Mouse (Mus musculus): ENCODE data around the gene Upf2. TPM values are rescaled to one million over a fixed set of nuclear protein-coding genes. Genes with fewer than 3 reads are reported as not detected.

Gene Upf2
- polyA plus RNA-seq (2012), result 0.49 and 0.56 TPM in 2 replicates

- Histone ChIP-seq H3K36me3 (ENCODE audit: control insufficient read depth) (peaks cover 6% of the 10 kb centered on the region), H3K27me3 (ENCODE audit: control insufficient read depth) (no peaks in the 10 kb centered on the region), H3K4me1 (ENCODE audit: control insufficient read depth) (peaks cover 52% of the 10 kb centered on the region), H3K9me3 (ENCODE audit: control insufficient read depth, low read length) (no peaks in the 10 kb centered on the region), H3K4me3 (replicated peaks) (peak within 1 kb of the TSS; percentile 99)
- no peak for TF ChIP-seq TAL1 (IDR thresholded peaks at IDR 0.05; ENCODE audit: low read length)
- TF ChIP-seq GATA1 (IDR thresholded peaks at IDR 0.05; ENCODE audit: low read length), result no peak
Measured at GRCm38 (mm10) chr2:5950766-5951595, at the start of gene Upf2. Gene Upf2 (plus strand): TSS chr2:5951469.

- H3K36me3 ChIP-seq (ENCODE audit: control insufficient read depth), result peaks cover 5% of the 10 kb centered on the region; the same call in 1 of the 2 replicates
- no peak overlapping the region for H3K4me3 ChIP-seq (replicated peaks)
- H3K9me3 ChIP-seq (ENCODE audit: control insufficient read depth, low read length), result no peaks in the 10 kb centered on the region
- no peak for TF ChIP-seq GATA1 (IDR thresholded peaks at IDR 0.05; ENCODE audit: low read length)
- no peak for TF ChIP-seq TAL1 (IDR thresholded peaks at IDR 0.05; ENCODE audit: low read length)
- H3K4me1 ChIP-seq (ENCODE audit: control insufficient read depth), result no peaks in the 10 kb centered on the region
- no peaks in the 10 kb centered on the region for H3K27me3 ChIP-seq (ENCODE audit: control insufficient read depth)
Measured at GRCm38 (mm10) chr2:5906092-5906491, 45.2 kb upstream of the Upf2 start.

- no peaks in the 10 kb centered on the region for H3K9me3 ChIP-seq (ENCODE audit: control insufficient read depth, low read length)
- TF ChIP-seq TAL1 (IDR thresholded peaks at IDR 0.05; ENCODE audit: low read length), result no peak
- TF ChIP-seq GATA1 (IDR thresholded peaks at IDR 0.05; ENCODE audit: low read length), result no peak
- H3K36me3 ChIP-seq (ENCODE audit: control insufficient read depth), result peaks cover 5% of the 10 kb centered on the region; the same call in 1 of the 2 replicates
- H3K4me3 ChIP-seq (replicated peaks), result no peak overlapping the region
- no peaks in the 10 kb centered on the region for H3K4me1 ChIP-seq (ENCODE audit: control insufficient read depth)
- no peaks in the 10 kb centered on the region for H3K27me3 ChIP-seq (ENCODE audit: control insufficient read depth)
Measured at GRCm38 (mm10) chr2:5906625-5907024, 44.6 kb upstream of the Upf2 start.

GRCm38 (mm10) chr2:5911282-5911965, 39.8 kb upstream of the Upf2 start:
- no peak for TF ChIP-seq TAL1 (IDR thresholded peaks at IDR 0.05; ENCODE audit: low read length)
- no peak for TF ChIP-seq GATA1 (IDR thresholded peaks at IDR 0.05; ENCODE audit: low read length)
- H3K36me3 ChIP-seq (ENCODE audit: control insufficient read depth), result peaks cover 2% of the 10 kb centered on the region; the same call in 1 of the 2 replicates
- no peaks in the 10 kb centered on the region for H3K27me3 ChIP-seq (ENCODE audit: control insufficient read depth)
- no peaks in the 10 kb centered on the region for H3K9me3 ChIP-seq (ENCODE audit: control insufficient read depth, low read length)
- H3K4me1 ChIP-seq (ENCODE audit: control insufficient read depth), result no peaks in the 10 kb centered on the region
- no peak overlapping the region for H3K4me3 ChIP-seq (replicated peaks)

- no peak for TF ChIP-seq GATA1 (IDR thresholded peaks at IDR 0.05; ENCODE audit: low read length)
- TF ChIP-seq TAL1 (IDR thresholded peaks at IDR 0.05; ENCODE audit: low read length), result no peak
- H3K9me3 ChIP-seq (ENCODE audit: control insufficient read depth, low read length), result no peaks in the 10 kb centered on the region
- H3K36me3 ChIP-seq (ENCODE audit: control insufficient read depth), result peaks cover 14% of the 10 kb centered on the region
- no peaks in the 10 kb centered on the region for H3K27me3 ChIP-seq (ENCODE audit: control insufficient read depth)
- no peak overlapping the region for H3K4me3 ChIP-seq (replicated peaks)
- H3K4me1 ChIP-seq (ENCODE audit: control insufficient read depth), result no peaks in the 10 kb centered on the region
Measured at GRCm38 (mm10) chr2:5922823-5923222, 28.4 kb upstream of the Upf2 start.

- Histone ChIP-seq H3K4me1 (ENCODE audit: control insufficient read depth) (no peaks in the 10 kb centered on the region), H3K9me3 (ENCODE audit: control insufficient read depth, low read length) (no peaks in the 10 kb centered on the region)
- TF ChIP-seq GATA1 (IDR thresholded peaks at IDR 0.05; ENCODE audit: low read length) (no peak), TAL1 (IDR thresholded peaks at IDR 0.05; ENCODE audit: low read length) (no peak)
Measured at GRCm38 (mm10) chr2:5923786-5924185, 27.5 kb upstream of the Upf2 start.

GRCm38 (mm10) chr2:5927481-5927880, 23.8 kb upstream of the Upf2 start:
- H3K27me3 ChIP-seq (ENCODE audit: control insufficient read depth), result no peaks in the 10 kb centered on the region
- TF ChIP-seq TAL1 (IDR thresholded peaks at IDR 0.05; ENCODE audit: low read length) (no peak), GATA1 (IDR thresholded peaks at IDR 0.05; ENCODE audit: low read length) (no peak)

More at GRCm38 (mm10) chr2:5923786-5924185, 27.5 kb upstream of the Upf2 start:
- H3K4me3 ChIP-seq (replicated peaks), result no peak overlapping the region
- no peaks in the 10 kb centered on the region for H3K27me3 ChIP-seq (ENCODE audit: control insufficient read depth)
- peaks cover 16% of the 10 kb centered on the region for H3K36me3 ChIP-seq (ENCODE audit: control insufficient read depth)

GRCm38 (mm10) chr2:5929793-5930192, 21.5 kb upstream of the Upf2 start:
- H3K36me3 ChIP-seq (ENCODE audit: control insufficient read depth), result peaks cover 9% of the 10 kb centered on the region
- H3K4me1 ChIP-seq (ENCODE audit: control insufficient read depth), result no peaks in the 10 kb centered on the region
- H3K9me3 ChIP-seq (ENCODE audit: control insufficient read depth, low read length), result no peaks in the 10 kb centered on the region
- no peak for TF ChIP-seq GATA1 (IDR thresholded peaks at IDR 0.05; ENCODE audit: low read length)
- no peak for TF ChIP-seq TAL1 (IDR thresholded peaks at IDR 0.05; ENCODE audit: low read length)
- H3K27me3 ChIP-seq (ENCODE audit: control insufficient read depth), result no peaks in the 10 kb centered on the region
- H3K4me3 ChIP-seq (replicated peaks), result no peak overlapping the region

More at GRCm38 (mm10) chr2:5927481-5927880, 23.8 kb upstream of the Upf2 start:
- peaks cover 11% of the 10 kb centered on the region for H3K36me3 ChIP-seq (ENCODE audit: control insufficient read depth)
- H3K9me3 ChIP-seq (ENCODE audit: control insufficient read depth, low read length), result no peaks in the 10 kb centered on the region
- H3K4me3 ChIP-seq (replicated peaks), result no peak overlapping the region
- no peaks in the 10 kb centered on the region for H3K4me1 ChIP-seq (ENCODE audit: control insufficient read depth)

All from erythroblast, embryonic 14.5 days (primary cell).